Mouse (Mus musculus): ENCODE measurements at regions not wholly inside any gene's neighbourhood (a gene's known extent, or its start where the extent isn't known, plus 50 kb on each side); places are given as distances from the start of the nearest gene placed in this dataset.

DNA sequence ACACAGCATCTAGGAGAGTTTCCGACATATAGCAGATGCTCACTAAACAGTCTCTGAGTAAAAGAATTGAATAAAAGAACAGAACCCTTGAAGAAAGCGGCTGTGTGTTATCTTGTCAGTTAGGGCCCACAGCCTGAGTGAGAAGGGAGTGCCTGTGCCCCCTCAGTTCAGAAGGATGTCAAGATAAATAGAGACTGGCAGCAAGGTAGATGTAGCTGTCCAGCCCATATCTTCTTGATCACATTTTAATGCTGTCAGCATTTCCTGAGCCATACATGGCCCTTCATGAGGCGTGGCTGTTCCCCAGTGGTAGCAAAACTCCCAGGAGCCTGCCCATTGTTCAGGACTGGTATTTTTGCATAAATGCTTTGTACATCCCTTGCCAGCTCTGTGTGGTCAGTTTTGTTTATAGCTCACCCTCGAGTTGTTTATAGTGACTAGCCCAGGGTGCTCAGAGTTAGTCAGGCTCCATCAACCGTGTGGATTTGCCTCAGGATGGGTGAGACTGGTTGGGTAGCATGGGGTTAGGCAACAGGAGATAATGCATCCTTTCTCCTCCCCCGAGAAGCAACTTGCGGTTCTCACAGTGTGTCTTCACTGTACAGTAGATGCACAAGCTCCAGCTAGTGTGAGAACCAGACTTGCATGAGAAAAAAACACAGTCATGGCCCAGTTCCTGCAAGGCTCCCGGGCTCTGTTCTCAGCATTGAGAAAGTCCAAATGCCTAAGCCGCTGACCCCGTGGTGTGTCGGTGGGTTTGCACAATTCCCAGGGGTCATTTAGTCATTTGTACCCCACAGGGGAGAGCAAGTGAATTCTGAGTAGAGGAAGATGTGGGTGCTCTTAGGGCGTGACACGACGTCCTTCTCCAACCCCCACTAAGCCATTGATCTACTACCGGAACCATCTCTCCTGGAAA is 216.1 kb upstream of the Map3k1 start:
- intact Hi-C loops (cut with DNase I) = no loop called here

DNA sequence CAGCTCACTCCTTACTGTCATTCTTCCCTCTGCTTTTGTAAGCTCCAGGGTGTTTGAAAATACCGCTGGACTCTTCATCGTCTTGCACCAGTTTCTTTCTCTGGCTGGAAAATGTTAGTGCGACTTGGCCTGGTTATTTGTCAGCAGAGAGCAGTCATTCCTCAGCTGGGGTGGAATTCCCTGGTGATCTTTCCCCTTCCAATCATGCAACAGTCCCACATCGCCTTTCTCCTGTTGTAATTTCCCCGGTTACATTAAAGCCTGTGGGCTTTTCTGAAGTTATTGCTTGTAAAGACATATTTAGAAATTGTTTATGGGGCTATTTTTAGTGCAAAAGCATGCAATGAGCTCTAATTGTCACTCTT is 216.8 kb upstream of the Map3k1 start:
- DNase-seq = no peak
- intact Hi-C loops (cut with DNase I) = no loop called here

More for the DNA sequence above, 216.1 kb upstream of the Map3k1 start:
- no peak for DNase-seq

DNA sequence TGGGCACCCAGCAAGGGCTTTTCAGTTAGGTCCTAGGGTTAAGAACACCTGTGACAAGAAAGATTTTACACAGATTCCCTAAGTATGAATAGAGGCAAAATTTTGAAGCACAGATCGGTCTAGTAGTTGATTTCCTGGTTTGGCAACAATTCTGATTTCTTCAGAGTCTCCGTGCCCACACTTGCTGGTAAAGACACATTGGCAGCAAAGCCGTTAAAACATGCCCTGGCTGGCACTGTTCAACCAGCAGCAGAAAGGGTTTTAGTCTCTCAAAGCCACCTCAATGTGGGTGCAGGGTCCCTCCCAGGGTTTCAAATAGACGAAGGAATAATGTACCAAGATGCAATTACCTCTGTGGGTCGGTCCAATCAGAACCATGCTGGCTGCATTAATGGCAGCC is 218.9 kb upstream of the Map3k1 start:
- no peak for DNase-seq
- intact Hi-C loops (cut with DNase I) = no loop called here

DNA sequence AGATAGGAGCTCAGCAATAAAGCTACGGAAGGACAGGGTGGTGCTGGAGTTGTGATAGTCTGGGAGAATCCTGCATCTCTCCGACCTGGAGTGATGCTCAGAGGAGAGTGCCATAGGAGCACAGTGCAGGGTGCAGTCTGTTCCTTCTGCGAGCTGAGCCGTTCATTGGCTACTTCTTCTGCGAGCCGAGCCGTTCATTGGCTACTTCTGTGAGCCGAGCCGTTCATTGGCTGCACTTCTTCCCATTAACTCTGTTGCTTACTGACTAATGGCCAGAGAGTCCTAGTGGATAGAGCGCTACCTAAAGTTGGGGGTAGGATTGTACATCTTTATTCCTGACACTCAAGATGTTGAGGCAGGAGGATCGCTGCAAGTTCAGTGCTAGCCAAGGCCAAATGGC is 222.3 kb upstream of the Map3k1 start:
- intact Hi-C loops (cut with DNase I) = no loop called here
- DNase-seq = no peak

DNA sequence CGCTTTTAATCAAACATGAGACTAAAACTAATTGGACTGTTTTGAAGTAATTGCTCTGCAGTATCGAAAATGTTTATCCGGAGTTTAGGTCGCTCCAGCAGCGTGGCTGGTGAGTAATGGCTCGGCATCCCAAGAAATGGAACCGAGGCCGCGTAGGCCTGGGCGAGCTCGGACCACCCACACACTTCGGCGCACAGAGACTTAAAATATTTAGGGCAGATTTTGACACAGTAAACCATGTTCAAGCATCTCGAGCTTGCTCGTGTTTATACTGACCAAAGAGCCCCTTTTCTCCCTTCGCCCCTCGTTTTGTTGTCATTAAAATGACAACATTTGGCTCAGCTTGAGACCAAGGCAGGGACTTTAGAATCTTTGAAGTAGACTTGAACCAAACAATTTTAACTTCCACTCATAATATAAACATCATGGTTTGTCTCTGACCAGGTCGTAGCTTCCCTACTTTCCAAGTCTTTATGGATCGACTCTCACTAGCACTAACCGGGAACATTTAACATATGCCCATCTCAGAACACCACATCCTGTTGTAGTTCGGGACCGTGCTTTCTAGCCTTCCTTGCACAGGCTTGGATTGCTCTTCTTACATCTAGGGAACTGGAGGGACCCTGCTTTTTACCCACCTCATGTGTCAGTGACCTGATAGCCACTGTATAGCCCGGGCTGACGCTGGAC is 223.0 kb upstream of the Map3k1 start:
- intact Hi-C loops (cut with DNase I) = no loop called here
- DNase-seq = no peak

DNA sequence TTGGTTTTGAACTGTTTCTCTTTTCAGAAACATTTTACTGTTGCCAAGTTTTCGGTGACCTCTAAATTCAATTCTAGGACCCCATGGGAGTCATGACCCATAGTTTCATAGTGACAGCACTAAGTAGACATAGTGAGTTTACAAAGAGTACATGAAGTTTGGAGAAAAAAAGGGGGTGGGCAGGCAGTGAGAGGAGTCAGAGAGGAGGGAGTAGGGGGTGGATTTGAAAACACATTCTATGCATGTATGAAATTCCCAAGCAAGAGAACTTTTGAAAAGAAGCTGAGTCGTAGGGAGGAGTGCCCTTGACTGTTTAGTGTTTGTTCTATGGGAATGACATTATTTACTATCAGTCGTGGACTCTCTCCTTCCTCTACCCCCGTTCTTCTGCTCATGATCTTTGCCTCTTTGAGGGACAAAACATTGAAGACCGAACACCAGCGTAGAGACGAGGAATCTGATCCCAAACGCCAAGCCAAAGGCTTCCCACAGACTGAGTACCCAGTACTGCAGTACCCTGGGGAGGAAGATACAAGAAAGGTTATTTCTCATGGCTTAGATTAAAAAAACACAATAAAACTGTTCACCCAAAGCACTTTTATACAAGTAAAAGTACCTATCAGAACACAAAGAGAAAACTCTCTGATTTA is 229.1 kb upstream of the Map3k1 start:
- intact Hi-C loops (cut with DNase I) = no loop called here
- DNase-seq = no peak

DNA sequence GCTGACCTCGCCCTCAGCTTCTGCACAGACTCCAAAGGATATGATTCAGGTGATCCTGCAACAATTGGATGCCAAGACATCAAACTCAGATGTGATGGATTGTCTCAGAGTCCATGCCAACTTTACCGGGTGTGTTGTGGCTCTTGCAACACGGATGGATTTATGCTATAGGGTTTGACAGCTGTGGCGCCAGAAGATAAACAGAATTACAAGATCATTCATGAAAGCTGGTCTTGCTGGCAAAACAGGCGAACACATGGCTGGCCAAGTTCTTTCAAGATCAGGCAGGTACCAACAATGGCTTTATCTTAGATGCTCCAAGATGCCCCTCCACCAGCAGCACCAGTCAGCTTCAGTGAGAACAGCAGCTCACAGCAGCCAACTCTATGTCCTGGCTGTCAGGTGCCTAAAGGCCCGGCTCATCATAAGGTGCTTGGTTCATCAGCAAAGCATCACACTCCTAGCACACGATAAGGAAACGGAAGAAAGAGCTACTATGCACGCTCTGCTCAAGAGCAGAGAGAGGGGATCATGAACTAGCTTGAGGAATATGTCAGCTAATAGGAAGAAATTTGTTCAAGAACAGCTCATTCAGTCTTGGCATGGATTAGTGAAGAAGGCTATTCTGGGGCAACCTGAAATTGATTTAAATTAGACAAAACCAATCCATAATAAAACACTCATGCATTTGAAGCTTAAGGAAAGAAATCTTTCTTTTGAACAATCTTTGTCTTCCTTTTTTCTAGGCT is 229.9 kb upstream of the Map3k1 start:
- intact Hi-C loops (cut with DNase I) = no loop called here

DNA sequence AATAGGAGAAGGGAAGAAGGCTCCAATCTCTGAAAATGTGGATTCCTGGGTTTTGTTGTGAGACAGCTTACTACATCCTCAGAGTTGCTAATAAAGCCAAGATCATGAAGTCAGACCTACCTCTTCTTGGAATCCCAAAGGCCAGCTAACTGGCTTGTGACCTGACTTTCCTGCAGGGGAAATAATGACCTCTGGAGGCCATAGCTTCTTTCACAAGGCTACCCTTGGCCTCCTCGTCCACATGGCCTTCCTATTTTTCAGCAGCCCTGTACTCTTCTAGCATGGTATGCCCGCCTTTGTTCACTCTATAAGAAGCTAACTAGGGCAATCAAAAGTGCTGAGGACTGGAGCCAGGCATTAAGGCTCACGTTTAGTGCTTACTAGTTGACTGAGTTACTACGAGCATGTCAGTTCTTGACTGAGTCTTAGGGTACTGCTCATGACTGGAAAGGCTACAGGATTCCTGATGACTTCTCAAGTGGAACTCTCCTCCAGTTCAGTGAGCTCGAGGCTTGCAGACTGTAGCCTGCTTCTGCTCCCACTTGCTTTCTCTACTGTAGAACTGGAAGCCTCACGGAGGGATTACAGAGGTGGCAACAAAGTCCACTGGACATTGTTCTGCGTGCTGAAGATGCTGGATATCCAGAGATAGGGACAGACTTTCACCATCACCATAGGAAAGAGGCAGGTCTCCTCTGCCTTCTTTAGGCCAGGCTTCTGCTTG is 230.8 kb upstream of the Map3k1 start:
- no peak for DNase-seq
- intact Hi-C loops (cut with DNase I) = no loop called here

More for the DNA sequence above, 229.9 kb upstream of the Map3k1 start:
- DNase-seq = no peak

DNA sequence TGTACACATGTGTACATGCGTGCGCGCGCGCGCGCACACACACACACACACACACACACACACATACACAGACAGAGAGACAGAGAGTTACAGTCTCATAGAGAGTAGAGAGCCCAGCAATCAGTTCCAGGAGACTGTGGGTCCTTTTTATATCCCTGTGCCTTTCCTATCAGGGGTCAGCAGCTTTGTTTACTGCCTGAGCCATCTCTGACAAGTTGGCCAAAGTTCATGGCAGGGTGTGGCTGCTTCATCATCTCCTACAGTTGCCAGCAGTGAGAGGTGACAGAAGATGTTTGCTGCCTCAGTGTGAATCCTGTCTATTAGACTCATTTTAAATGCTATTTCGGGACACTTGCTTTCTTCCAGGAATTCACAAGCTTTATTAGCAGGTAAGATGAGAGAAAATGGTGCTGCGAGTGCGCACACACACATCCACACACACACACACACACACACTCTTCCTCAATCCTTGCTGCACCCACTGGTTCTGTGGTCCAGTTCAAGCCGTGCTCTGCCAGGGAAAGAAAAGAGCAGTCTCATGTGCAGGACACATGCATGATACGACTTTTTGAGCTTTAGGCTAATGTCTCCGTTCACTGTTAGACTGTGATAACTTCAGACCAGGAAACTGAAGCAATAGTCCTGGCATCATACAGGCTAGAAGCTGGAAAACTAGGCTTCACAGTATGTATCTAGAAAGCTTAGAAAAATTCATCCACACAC is 234.9 kb upstream of the Map3k1 start:
- intact Hi-C loops (cut with DNase I) = no loop called here
- DNase-seq = no peak

DNA sequence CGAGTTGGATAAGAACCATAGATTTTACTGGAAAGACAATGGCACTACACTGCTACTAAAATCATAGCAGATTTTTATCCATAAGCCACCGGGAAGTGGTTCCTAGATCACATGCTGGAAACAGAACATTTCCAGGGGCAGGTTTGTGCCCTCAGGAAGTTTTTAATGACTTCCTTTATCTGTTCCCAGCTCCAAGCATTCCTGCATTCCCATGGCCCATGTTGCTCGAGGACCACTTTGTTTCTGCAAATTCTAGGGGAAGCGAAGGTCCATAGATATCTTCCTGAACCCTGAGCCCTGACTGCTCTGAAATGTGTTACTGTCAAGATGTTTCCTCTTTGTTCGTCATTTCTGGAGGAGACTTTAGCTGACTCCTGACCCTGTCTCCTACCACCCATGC is 235.6 kb upstream of the Map3k1 start:
- no peak for DNase-seq

DNA sequence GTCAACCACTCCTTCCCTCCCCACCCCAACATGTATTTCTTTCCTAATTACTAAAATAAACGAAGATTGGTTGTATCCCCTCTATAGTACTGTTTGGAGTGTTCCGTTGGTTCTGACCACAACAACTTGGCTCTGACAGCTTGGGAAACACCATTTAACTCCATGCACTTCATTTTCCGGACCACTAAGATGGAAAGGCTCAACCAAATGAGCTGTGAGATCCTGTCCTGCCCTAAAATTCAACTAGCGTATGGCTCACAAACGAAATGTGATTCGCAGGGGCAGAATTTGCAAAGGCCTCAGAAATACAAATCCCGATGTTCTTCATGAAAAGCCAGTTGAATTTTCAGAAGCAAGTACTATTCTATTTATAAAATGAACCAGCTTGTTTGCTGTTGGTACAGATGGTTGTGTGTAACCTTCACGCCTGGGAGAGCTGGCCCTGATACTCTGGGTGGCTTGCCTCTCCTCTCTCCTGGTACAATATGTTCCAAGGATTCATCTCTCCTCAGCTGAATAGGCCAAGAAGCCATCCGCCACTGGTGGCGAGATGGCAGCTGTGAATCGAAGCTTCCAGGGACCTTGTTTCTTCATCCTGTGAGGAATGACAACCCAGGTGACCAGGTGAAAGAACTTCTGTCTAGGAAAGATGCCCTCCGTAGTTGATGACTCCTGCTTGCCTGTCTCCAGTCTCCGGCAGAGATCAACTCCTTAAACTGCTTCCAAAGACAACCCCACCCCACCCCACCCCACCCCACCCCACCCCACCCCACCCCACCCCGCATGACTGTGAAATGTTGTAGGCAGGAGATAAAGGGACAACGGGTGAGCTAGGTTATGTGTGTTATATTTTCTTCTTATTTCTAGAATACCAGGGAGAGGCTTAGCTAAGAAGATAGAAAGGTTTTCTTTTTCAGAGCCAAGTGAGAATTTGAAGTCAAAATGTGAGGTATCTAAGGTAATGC is 237.7 kb upstream of the Map3k1 start:
- intact Hi-C loops (cut with DNase I) = no loop called here
- DNase-seq = no peak

More for the DNA sequence above, 235.6 kb upstream of the Map3k1 start:
- intact Hi-C loops (cut with DNase I) = no loop called here

DNA sequence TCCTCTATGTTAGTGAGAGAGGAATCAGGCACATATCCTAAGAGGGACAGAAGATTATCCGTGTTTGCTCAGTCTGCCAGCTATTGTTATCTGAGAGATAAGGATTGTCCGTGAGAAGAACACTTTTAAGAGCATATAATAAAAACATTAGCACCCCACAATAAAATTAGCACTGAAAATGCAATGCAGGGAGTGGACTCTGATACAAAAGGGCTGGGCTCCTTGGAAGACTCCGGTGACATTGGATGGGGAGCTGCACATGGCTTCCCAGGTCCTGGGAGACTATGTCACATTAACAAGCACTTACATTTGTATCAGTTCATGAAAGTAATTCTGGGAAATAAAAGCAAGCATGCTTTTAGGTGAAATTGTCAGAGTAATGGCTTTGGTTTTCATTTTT is 238.6 kb upstream of the Map3k1 start:
- intact Hi-C loops (cut with DNase I) = no loop called here
- no peak for DNase-seq

DNA sequence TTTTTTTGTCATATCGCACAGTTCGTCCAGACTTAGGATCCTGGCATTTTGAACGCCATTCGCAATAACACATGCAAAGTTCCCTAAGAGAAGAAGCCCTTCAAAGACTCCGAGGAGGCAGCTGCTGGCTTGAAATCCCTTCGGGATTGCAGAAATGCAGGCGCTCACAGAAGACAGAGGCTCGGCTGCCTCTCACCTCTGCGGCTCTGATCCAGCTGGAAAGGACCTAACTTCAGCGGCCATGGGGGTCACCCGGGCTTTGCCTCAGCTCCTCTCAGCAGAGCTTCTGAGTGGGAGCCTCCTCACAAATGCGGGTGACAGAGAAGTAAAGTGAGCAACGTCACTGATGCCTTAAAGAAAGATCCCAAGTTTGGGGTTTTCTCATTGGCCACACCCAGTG is 239.1 kb upstream of the Map3k1 start:
- DNase-seq = no peak
- intact Hi-C loops (cut with DNase I) = no loop called here

DNA sequence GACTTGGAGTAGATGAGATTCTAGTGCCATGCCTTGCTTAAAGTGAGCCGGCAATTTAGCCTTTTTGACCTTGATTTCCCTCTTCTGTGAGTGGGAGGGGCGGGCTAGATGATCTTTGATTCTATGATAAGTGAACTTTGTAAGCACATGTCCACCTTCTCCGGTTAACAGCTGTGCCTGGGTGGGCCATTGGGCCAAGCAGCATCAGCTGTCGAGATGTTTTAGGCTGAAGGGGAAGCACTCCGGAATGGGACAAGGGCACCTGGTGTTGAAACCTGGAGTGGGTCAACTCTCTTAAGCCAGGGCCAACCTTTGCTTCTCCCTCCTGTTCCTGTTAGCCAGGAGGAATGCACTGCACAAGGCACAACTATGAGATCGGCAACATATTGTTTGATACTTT is 239.5 kb upstream of the Map3k1 start:
- intact Hi-C loops (cut with DNase I) = no loop called here
- DNase-seq = no peak

DNA sequence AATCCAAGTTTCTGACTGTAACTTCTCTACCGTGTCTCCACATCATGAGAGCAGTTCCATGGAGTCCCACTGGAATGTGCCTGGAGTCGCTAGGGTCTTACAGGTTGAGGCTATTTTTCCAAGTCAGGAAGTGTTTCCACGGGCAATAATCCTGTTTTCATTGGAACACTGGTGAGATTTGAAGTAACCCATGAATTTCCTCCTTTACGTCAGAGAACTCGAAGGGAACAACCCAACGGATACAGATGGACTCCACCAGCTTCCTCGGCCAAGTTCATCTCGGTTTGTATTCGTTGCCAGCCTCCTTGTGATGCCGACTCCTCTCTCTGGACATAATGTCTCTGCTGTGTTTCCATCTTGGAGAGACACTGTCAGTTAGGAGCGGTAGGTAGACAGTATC is 237.4 kb upstream of the Ankrd55 start:
- intact Hi-C loops (cut with DNase I) = no loop called here
- no peak for DNase-seq

DNA sequence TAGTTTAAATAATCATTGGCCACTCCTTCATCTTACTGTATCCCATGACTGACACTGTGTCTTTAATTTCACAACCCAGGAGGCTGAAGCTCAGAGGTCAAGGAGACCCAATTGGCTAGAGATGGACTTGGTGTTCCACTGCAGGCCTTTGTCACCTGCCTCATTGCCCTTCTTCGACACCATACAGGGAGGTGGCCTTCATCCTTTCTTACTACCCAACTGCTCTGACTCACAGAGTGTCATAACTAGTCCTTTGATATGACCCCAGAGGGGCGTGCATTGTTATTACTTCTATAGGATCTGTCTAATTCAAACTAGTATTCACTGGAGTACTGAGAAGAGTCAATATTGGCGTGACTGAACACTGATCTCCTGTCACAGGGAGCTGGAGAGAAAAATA is 236.2 kb upstream of the Ankrd55 start:
- DNase-seq = no peak
- intact Hi-C loops (cut with DNase I) = no loop called here

DNA sequence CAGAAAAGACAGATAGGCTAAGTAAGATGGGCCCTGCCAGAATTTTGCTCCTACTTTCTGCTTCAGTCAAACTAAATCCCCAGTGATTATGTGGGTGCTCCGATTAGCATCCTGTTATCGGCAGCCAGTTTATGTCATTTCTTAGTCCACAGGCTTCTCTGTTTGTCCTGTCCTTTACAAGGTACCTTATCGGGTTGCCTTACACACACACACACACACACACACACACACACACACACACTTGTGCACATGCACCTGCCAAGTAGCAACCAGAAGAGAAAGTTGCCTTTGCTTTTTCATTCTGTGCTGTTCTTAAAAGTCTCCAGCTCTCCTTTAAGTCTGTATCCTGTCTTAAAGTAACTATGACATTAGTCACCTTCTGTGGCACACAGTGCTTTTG is 235.8 kb upstream of the Ankrd55 start:
- no peak for DNase-seq
- intact Hi-C loops (cut with DNase I) = no loop called here

DNA sequence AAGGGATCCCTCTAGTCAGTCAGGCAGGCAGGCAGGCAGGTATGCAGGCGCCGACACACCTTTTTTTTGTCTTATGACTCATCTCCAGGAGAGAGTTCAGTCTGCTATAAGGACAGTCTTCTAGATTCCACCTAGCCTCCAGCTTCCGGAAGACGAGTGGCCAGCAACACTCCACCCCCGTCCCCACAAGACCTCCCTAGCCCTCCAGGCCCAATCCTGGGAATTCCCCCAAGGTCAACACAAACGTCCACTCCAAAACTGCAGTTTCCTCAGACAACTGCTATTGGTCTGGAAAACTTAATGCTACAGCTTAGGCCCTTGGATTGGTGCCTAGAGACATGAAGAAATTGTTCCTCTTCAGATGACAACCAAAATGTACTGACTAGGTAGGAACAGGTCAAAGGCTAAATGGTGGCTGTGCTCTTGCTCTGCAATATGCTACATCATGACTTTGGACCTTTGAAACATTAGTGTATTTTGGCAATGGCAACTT is 233.3 kb upstream of the Ankrd55 start:
- intact Hi-C loops (cut with DNase I) = no loop called here
- no peak for DNase-seq
